Mouse (Mus musculus) macrophage (primary cell): ENCODE measurements around the gene Nav1. TPM values are rescaled to one million over a fixed set of nuclear protein-coding genes. Genes with fewer than 3 reads are reported as not detected.

Source experiments
- H3K27ac ChIP-seq: fragments of 350-480 bp; formaldehyde crosslinking; 2 replicates; pipeline ENCODE4 v1.9.0; 2021
- H3K36me3 ChIP-seq: fragments of 350-480 bp; formaldehyde crosslinking; 2 replicates; pipeline ENCODE4 v1.9.0; 2021; ENCODE audit errors: inconsistent target
- H3K4me3 ChIP-seq: fragments of 350-480 bp; formaldehyde crosslinking; 2 replicates; pipeline ENCODE4 v1.9.0; 2021; ENCODE audit errors: inconsistent target
- H3K79me2 ChIP-seq: fragments of 350-480 bp; formaldehyde crosslinking; 2 replicates; pipeline ENCODE4 v1.9.0; 2021; ENCODE audit errors: inconsistent target
- WGBS: methylation state at CpG from one replicate; pipeline ENCODE4 v1.1.7; 2026; ENCODE audit warnings: inconsistent platforms; ENCODE audit not compliant: missing documents; 5-methylcytosine and 5-hydroxymethylcytosine counted together
- polyA plus RNA-seq: library from polyadenylated mRNA; stranded (reverse); fragments of 250-400 nt; gene quantifications from 3 replicates; pipeline ENCODE4 v1.2.4, GENCODE M21; 2018; ENCODE audit warnings: inconsistent platforms

Gene Nav1
- polyA plus RNA-seq, 1 experiment from 2014 or later: 24.1 TPM

- no peak overlapping the region for H3K4me3 ChIP-seq
- 97% methylated on average over 2 of the region's 3 CpGs for whole genome bisulfite sequencing
- H3K27ac ChIP-seq: no peak overlapping the region
- H3K79me2 ChIP-seq: no peaks in the 10 kb centered on the region
- peaks cover 42% of the 10 kb centered on the region for H3K36me3 ChIP-seq
Observed at GRCm38 (mm10) chr1:135441861-135442260, 165.2 kb downstream of the Nav1 start.

- Histone ChIP-seq H3K27ac (no peak overlapping the region), H3K4me3 (no peak overlapping the region), H3K36me3 (peaks cover 42% of the 10 kb centered on the region), H3K79me2 (no peaks in the 10 kb centered on the region)
- WGBS: 75% methylated on average over 6 of the region's 6 CpGs
Observed at GRCm38 (mm10) chr1:135440986-135441385, 166.1 kb downstream of the Nav1 start.

GRCm38 (mm10) chr1:135438801-135439200, 168.3 kb downstream of the Nav1 start:
- Histone ChIP-seq H3K36me3 (peaks cover 35% of the 10 kb centered on the region), H3K4me3 (no peak overlapping the region), H3K27ac (no peak overlapping the region), H3K79me2 (no peaks in the 10 kb centered on the region)
- 92% methylated on average over 6 of the region's 6 CpGs for WGBS

GRCm38 (mm10) chr1:135435823-135436222, 171.3 kb downstream of the Nav1 start:
- H3K79me2 ChIP-seq: no peaks in the 10 kb centered on the region
- no peak overlapping the region for H3K4me3 ChIP-seq
- peaks cover 8% of the 10 kb centered on the region; the same call in 1 of the 2 replicates for H3K36me3 ChIP-seq
- H3K27ac ChIP-seq: no peak overlapping the region
- WGBS: 19% methylated on average over 2 of the region's 2 CpGs

- peak overlapping the region; percentile 38 for H3K4me3 ChIP-seq
- 3% methylated on average over 14 of the region's 14 CpGs for WGBS
- H3K27ac ChIP-seq: 0 out of 2 replicates have a peak overlapping the region, but pooled peaks have one; percentile 8
- peaks cover 42% of the 10 kb centered on the region for H3K79me2 ChIP-seq
- no peaks in the 10 kb centered on the region for H3K36me3 ChIP-seq
Observed at GRCm38 (mm10) chr1:135430669-135431017, 176.5 kb downstream of the Nav1 start.

- peaks cover 47% of the 10 kb centered on the region for H3K79me2 ChIP-seq
- H3K4me3 ChIP-seq: peak within 1 kb of the TSS; percentile 93
- WGBS: under 1% methylated on average over 62 of the region's 65 CpGs
- H3K27ac ChIP-seq: peak within 1 kb of the TSS; percentile 78
- H3K36me3 ChIP-seq: no peaks in the 10 kb centered on the region
Observed at GRCm38 (mm10) chr1:135429901-135430668, 177.0 kb downstream of the Nav1 start, which contains the start of gene Ipo9. TSS of gene Ipo9 (minus strand) at chr1:135430499.

- H3K4me3 ChIP-seq: no peak overlapping the region
- H3K79me2 ChIP-seq: peaks cover 74% of the 10 kb centered on the region
- H3K27ac ChIP-seq: no peak overlapping the region
- WGBS: 9% methylated on average over 6 of the region's 6 CpGs
- no peaks in the 10 kb centered on the region for H3K36me3 ChIP-seq
Observed at GRCm38 (mm10) chr1:135427390-135427789, 179.7 kb downstream of the Nav1 start.

GRCm38 (mm10) chr1:135426645-135427044, 180.4 kb downstream of the Nav1 start:
- no peak overlapping the region for H3K4me3 ChIP-seq
- H3K79me2 ChIP-seq: peaks cover 82% of the 10 kb centered on the region
- no peaks in the 10 kb centered on the region for H3K36me3 ChIP-seq
- 97% methylated on average over 8 of the region's 10 CpGs for WGBS
- H3K27ac ChIP-seq: no peak overlapping the region

- Histone ChIP-seq H3K27ac (no peak overlapping the region), H3K36me3 (peaks cover 24% of the 10 kb centered on the region), H3K4me3 (no peak overlapping the region), H3K79me2 (peaks cover 73% of the 10 kb centered on the region)
- 89% methylated on average over 6 of the region's 6 CpGs for WGBS
Observed at GRCm38 (mm10) chr1:135422772-135423171, 184.3 kb downstream of the Nav1 start.

GRCm38 (mm10) chr1:135413996-135414395, 193.1 kb downstream of the Nav1 start:
- Histone ChIP-seq H3K36me3 (peaks cover 49% of the 10 kb centered on the region), H3K79me2 (peaks cover 19% of the 10 kb centered on the region; the same call in 1 of the 2 replicates), H3K4me3 (no peak overlapping the region), H3K27ac (no peak overlapping the region)

GRCm38 (mm10) chr1:135412130-135412529, 195.0 kb downstream of the Nav1 start:
- WGBS: 91% methylated on average over 4 of the region's 4 CpGs
- no peak overlapping the region for H3K27ac ChIP-seq
- H3K79me2 ChIP-seq: peaks cover 19% of the 10 kb centered on the region; the same call in 1 of the 2 replicates
- H3K36me3 ChIP-seq: peaks cover 43% of the 10 kb centered on the region
- no peak overlapping the region for H3K4me3 ChIP-seq

GRCm38 (mm10) chr1:135410967-135411366, 196.1 kb downstream of the Nav1 start:
- peaks cover 32% of the 10 kb centered on the region for H3K36me3 ChIP-seq
- WGBS: 3% methylated on average over 2 of the region's 2 CpGs
- H3K4me3 ChIP-seq: no peak overlapping the region
- H3K79me2 ChIP-seq: peaks cover 19% of the 10 kb centered on the region; the same call in 1 of the 2 replicates
- H3K27ac ChIP-seq: peak overlapping the region; percentile 57

GRCm38 (mm10) chr1:135408973-135409372, 198.1 kb downstream of the Nav1 start:
- WGBS: 100% methylated on average over 4 of the region's 4 CpGs
- Histone ChIP-seq H3K36me3 (peaks cover 38% of the 10 kb centered on the region), H3K27ac (no peak overlapping the region), H3K4me3 (no peak overlapping the region), H3K79me2 (peaks cover 19% of the 10 kb centered on the region; the same call in 1 of the 2 replicates)

GRCm38 (mm10) chr1:135405356-135405755, 201.7 kb downstream of the Nav1 start:
- Histone ChIP-seq H3K4me3 (no peak overlapping the region), H3K79me2 (peaks cover 12% of the 10 kb centered on the region; the same call in 1 of the 2 replicates), H3K27ac (no peak overlapping the region), H3K36me3 (peaks cover 61% of the 10 kb centered on the region)
- WGBS: 96% methylated on average over 7 of the region's 7 CpGs

GRCm38 (mm10) chr1:135401452-135402110, 205.5 kb downstream of the Nav1 start:
- peaks cover 41% of the 10 kb centered on the region for H3K36me3 ChIP-seq
- H3K27ac ChIP-seq: no peak overlapping the region
- WGBS: 93% methylated on average over 3 of the region's 3 CpGs
- H3K79me2 ChIP-seq: no peaks in the 10 kb centered on the region
- no peak overlapping the region for H3K4me3 ChIP-seq
